Mouse (Mus musculus) megakaryocyte, embryonic 14.5 days (primary cell): Measurements from ENCODE around the gene Inafm2. TPM values are rescaled to one million over a fixed set of nuclear protein-coding genes. Genes with fewer than 3 reads are reported as not detected.

ENCODE experiments used
- H3K27me3 ChIP-seq: replicated peaks from 2 replicates; pipeline ENCODE3; 2012; ENCODE audit warnings: inconsistent platforms
- H3K36me3 ChIP-seq: replicated peaks from 2 replicates; pipeline ENCODE3; 2012; ENCODE audit warnings: low read length, inconsistent platforms, mixed read lengths
- H3K4me1 ChIP-seq: 2 replicates; pipeline ENCODE4 v1.6.1; 2012; ENCODE audit warnings: inconsistent platforms
- H3K4me3 ChIP-seq: replicated peaks from 2 replicates; pipeline ENCODE3; 2012; ENCODE audit warnings: moderate library complexity, mild to moderate bottlenecking, inconsistent platforms
- H3K9me3 ChIP-seq: 2 replicates; pipeline ENCODE4 v1.6.1; 2012; ENCODE audit warnings: inconsistent platforms
- FLI1 ChIP-seq: IDR thresholded peaks from 2 replicates; pipeline ENCODE4 v1.6.1; 2012; ENCODE audit warnings: low read length, inconsistent platforms, mixed read lengths
- GATA1 ChIP-seq: IDR thresholded peaks from 3 replicates; pipeline ENCODE4 v1.6.1; 2012; ENCODE audit warnings: mixed read lengths, low read length, inconsistent platforms, borderline replicate concordance
- polyA plus RNA-seq: library from polyadenylated mRNA; stranded (reverse); fragments of >175 nt; gene quantifications from 2 replicates; pipeline ENCODE4 v1.2.3, GENCODE M21; 2012; ENCODE audit warnings: low replicate concordance; ENCODE audit not compliant: insufficient read depth

Gene Inafm2
- polyA plus RNA-seq, 1 experiment = 374 TPM

DNA sequence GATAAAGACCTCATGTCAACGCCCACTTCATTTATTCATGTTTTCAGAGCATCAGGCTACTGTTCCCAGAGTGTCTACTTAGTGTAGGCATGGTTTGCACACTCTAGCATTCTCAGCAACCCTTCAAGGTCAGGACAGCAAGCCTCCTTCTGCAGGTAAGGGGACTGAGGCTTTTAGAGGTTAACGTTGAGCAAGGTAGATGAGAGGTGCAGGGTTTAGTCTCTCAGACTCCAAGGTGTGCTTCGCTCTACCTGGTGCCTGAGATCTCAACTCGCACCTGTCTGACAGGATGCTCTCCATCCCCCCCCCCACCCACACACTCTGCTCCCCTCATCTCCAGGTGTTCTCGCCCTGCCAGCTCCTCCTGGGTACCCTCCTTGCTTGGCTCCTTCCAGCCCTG, 8.6 kb downstream of the Inafm2 start:
- H3K27me3 ChIP-seq = no peaks in the 10 kb centered on the region
- peaks cover 82% of the 10 kb centered on the region for H3K36me3 ChIP-seq
- H3K4me1 ChIP-seq = peaks cover 98% of the 10 kb centered on the region
- peak overlapping the region; percentile 91 for H3K4me3 ChIP-seq
- TF ChIP-seq GATA1 (no peak), FLI1 (no peak)
- no peaks in the 10 kb centered on the region for H3K9me3 ChIP-seq

GRCm38 (mm10) chr2:118755407-118755806, 9.8 kb downstream of the Inafm2 start:
- H3K27me3 ChIP-seq = no peaks in the 10 kb centered on the region
- H3K4me1 ChIP-seq = peaks cover 98% of the 10 kb centered on the region
- H3K4me3 ChIP-seq = peak overlapping the region; percentile 91
- no peak for TF ChIP-seq GATA1
- TF ChIP-seq FLI1 = no peak
- peaks cover 76% of the 10 kb centered on the region for H3K36me3 ChIP-seq
- H3K9me3 ChIP-seq = no peaks in the 10 kb centered on the region

DNA sequence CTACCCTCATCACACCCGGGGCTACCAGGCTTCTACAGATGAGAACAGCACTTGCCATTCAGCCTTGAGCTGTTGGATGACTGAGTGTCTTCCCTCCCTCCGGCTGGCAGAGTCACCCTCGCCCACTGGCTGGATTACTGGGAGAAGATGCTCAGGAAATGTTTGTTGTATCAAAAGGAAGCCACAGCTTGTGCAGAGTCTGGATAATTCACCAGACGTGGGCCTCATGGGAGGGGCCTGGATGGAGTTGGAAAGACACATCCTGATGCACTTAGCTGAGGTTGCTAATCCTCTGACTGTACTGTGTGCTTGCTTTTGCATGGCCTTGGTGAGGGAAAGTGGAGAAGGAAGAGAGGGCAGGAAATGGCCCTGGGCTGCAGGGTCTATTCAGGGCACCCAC, 10.5 kb downstream of the Inafm2 start:
- Histone ChIP-seq H3K4me3 (peak overlapping the region; percentile 91), H3K36me3 (peaks cover 76% of the 10 kb centered on the region), H3K27me3 (no peaks in the 10 kb centered on the region), H3K9me3 (no peaks in the 10 kb centered on the region), H3K4me1 (peaks cover 98% of the 10 kb centered on the region)
- TF ChIP-seq FLI1 = peak; percentile 50; the same call in 1 of the 2 replicates
- TF ChIP-seq GATA1 = peak; percentile 57; the same call in 2 of the 3 replicates

DNA sequence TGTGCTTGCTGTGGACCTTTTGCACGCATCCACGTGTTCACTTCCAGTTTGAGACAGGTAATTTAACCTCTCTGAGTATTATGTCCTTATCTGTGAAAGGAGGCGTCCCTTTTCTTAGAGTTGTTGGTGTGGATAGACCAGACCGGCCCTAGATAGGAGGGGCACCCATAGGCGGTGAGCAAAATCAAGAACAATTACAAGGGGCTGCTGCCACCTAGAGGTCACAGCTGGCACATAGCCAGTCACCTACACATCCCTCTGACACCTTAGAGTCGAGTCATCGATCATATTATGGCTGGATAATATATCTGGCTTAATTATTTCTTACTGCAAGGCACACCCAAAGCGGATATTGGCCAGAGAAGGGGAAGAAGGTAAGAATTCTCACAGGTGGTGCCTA, 14.3 kb downstream of the Inafm2 start:
- H3K27me3 ChIP-seq = no peaks in the 10 kb centered on the region
- H3K4me1 ChIP-seq = peaks cover 99% of the 10 kb centered on the region
- peak overlapping the region; percentile 69 for H3K4me3 ChIP-seq
- no peaks in the 10 kb centered on the region for H3K9me3 ChIP-seq
- TF ChIP-seq FLI1 (no peak), GATA1 (no peak)
- peaks cover 56% of the 10 kb centered on the region for H3K36me3 ChIP-seq

GRCm38 (mm10) chr2:118760311-118761025, 14.9 kb downstream of the Inafm2 start:
- no peaks in the 10 kb centered on the region for H3K9me3 ChIP-seq
- H3K36me3 ChIP-seq = peaks cover 49% of the 10 kb centered on the region
- no peak overlapping the region for H3K4me3 ChIP-seq
- H3K27me3 ChIP-seq = peaks cover 3% of the 10 kb centered on the region
- peaks cover 99% of the 10 kb centered on the region for H3K4me1 ChIP-seq
- TF ChIP-seq FLI1 = no peak
- TF ChIP-seq GATA1 = no peak

DNA sequence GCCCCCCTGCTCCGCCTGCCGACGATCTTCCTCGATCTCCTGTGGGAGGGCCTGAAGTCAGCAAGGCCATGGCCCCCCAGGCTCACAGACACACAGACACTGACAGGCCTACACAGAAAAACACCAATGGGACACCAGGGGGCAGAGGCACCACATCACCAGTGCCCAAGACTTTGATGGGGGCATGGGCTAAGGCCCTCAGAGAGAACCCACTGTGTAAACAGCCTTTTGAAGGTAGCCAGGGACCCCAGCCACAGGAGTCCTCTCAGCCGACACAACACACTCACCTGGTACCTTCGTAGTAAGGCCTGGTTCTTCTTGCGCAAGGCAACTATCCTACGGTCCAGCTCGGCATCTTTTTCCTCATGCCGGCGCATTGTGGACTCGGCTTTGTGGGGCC, 15.8 kb downstream of the Inafm2 start:
- TF ChIP-seq FLI1 (no peak), GATA1 (no peak)
- Histone ChIP-seq H3K36me3 (peaks cover 44% of the 10 kb centered on the region), H3K4me3 (no peak overlapping the region), H3K4me1 (peaks cover 98% of the 10 kb centered on the region), H3K27me3 (peaks cover 3% of the 10 kb centered on the region), H3K9me3 (no peaks in the 10 kb centered on the region)

GRCm38 (mm10) chr2:118761906-118762783, 16.6 kb downstream of the Inafm2 start, which contains the start of gene Ccdc9b:
Gene Ccdc9b, minus strand, starts transcription at chr2:118762661.
- Histone ChIP-seq H3K4me1 (peaks cover 98% of the 10 kb centered on the region), H3K9me3 (no peaks in the 10 kb centered on the region), H3K4me3 (peak within 1 kb of the TSS; percentile 83), H3K27me3 (peaks cover 4% of the 10 kb centered on the region), H3K36me3 (peaks cover 38% of the 10 kb centered on the region)
- TF ChIP-seq GATA1 = no peak
- TF ChIP-seq FLI1 = no peak

DNA sequence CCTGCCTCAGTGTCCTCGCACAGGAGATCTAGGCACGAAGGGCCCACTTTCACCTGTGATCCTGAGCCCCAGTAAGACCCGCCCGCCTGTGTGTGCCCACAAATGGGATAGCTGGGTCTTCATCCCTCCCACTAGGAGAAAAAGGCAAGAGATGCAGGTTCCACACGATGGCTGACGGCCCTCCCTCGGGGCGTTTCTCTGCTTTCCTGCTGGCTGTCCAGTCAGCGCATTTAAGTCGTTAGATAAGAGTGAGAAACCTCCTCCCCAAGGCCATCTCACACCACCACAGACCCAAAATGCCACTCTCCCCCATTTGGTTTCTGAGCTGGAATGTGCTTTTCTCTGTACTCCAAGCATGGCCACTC, 17.2 kb downstream of the Inafm2 start:
- Histone ChIP-seq H3K36me3 (peaks cover 32% of the 10 kb centered on the region), H3K9me3 (no peaks in the 10 kb centered on the region), H3K27me3 (peaks cover 8% of the 10 kb centered on the region), H3K4me1 (peaks cover 95% of the 10 kb centered on the region), H3K4me3 (peak overlapping the region; percentile 83)
- no peak for TF ChIP-seq FLI1
- no peak for TF ChIP-seq GATA1

- H3K27me3 ChIP-seq = peaks cover 11% of the 10 kb centered on the region
- TF ChIP-seq FLI1 (no peak), GATA1 (no peak)
- H3K9me3 ChIP-seq = no peaks in the 10 kb centered on the region
- peaks cover 25% of the 10 kb centered on the region for H3K36me3 ChIP-seq
- peak overlapping the region; percentile 6 for H3K4me3 ChIP-seq
- H3K4me1 ChIP-seq = peaks cover 88% of the 10 kb centered on the region
Observed at GRCm38 (mm10) chr2:118763469-118763868, 17.9 kb downstream of the Inafm2 start.
